Mouse (Mus musculus): ENCODE measurements around the gene Gm8265. TPM values are rescaled to one million over a fixed set of nuclear protein-coding genes. Genes with fewer than 3 reads are reported as not detected.
"Not testable (repeated sequence)": the region's sequence is repeated elsewhere in the genome, so short reads cannot be mapped to it uniquely, and the experiment has no call there.

Gene Gm8265
- polyA plus RNA-seq (2016; fragmentation: Nextera tagmentation; extraction: Ambion mirVana), result not detected in 2 replicates

- not testable (repeated sequence) for H3K27ac ChIP-seq; H3K4me1 ChIP-seq; H3K27me3 ChIP-seq (replicated peaks); H3K4me2 ChIP-seq; H3K36me3 ChIP-seq; H3K9ac ChIP-seq; ATAC-seq; H3K9me3 ChIP-seq (replicated peaks); H3K4me3 ChIP-seq
- no CpG with 5 or more reads among the region's 1 CpGs for WGBS (ENCODE audit: insufficient replicate concordance)
These were observed at the start of gene Gm8265 for GRCm38 (mm10) chr14:5632928-5633327. Gm8265 (minus strand) TSS chr14:5633028.

Other genes with a start within 250 kb of the Gm8265 start
- gene Gm3500, start 244.0 kb downstream of the Gm8265 start, polyA plus RNA-seq (2016; fragmentation: Nextera tagmentation; extraction: Ambion mirVana), result 0.07 TPM in 1 of 2 replicates, not detected in the other
- not detected in 2 replicates for gene Gm3194, start 177.6 kb downstream of the Gm8265 start, polyA plus RNA-seq (2016; fragmentation: Nextera tagmentation; extraction: Ambion mirVana)
- not detected in 2 replicates for gene Gm8246, start 155.2 kb downstream of the Gm8265 start, polyA plus RNA-seq (2016; fragmentation: Nextera tagmentation; extraction: Ambion mirVana)
- gene Gm3187, start 148.8 kb downstream of the Gm8265 start, polyA plus RNA-seq (2016; fragmentation: Nextera tagmentation; extraction: Ambion mirVana), result not detected in 2 replicates
- 0.12 TPM in 1 of 2 replicates, not detected in the other for gene Gm3488, start 131.4 kb downstream of the Gm8265 start, polyA plus RNA-seq (2016; fragmentation: Nextera tagmentation; extraction: Ambion mirVana)
- not detected in 2 replicates for gene Gm3532, start 94.5 kb downstream of the Gm8265 start, polyA plus RNA-seq (2016; fragmentation: Nextera tagmentation; extraction: Ambion mirVana)
- not detected in 2 replicates for gene Gm9603, start 54.4 kb upstream of the Gm8265 start, polyA plus RNA-seq (2016; fragmentation: Nextera tagmentation; extraction: Ambion mirVana)
- not detected in 2 replicates for gene Gm3373, start 108.5 kb upstream of the Gm8265 start, polyA plus RNA-seq (2016; fragmentation: Nextera tagmentation; extraction: Ambion mirVana)
- gene Gm3383, start 175.0 kb upstream of the Gm8265 start, polyA plus RNA-seq (2016; fragmentation: Nextera tagmentation; extraction: Ambion mirVana), result not detected in 2 replicates
- not detected in 2 replicates for gene Gm3424, start 197.3 kb upstream of the Gm8265 start, polyA plus RNA-seq (2016; fragmentation: Nextera tagmentation; extraction: Ambion mirVana)
- gene Gm8237, start 247.4 kb upstream of the Gm8265 start, polyA plus RNA-seq (2016; fragmentation: Nextera tagmentation; extraction: Ambion mirVana), result not detected in 2 replicates

Measured in liver, embryonic 12.5 days (tissue).